Mouse (Mus musculus) hindbrain, embryonic 14.5 days (tissue): ENCODE measurements around the gene Rnase2b. TPM values are rescaled to one million over a fixed set of nuclear protein-coding genes. Genes with fewer than 3 reads are reported as not detected.
"Not testable (repeated sequence)": the region's sequence is repeated elsewhere in the genome, so short reads cannot be mapped to it uniquely, and the experiment has no call there.

Source experiments
- ATAC-seq: fragments of 200-750 bp; cut with Nextera tagmentation; 2 replicates; pipeline ENCODE4 v1.8.0; 2017; ENCODE audit warnings: moderate number of reproducible peaks, mild to moderate bottlenecking, moderate TSS enrichment, moderate library complexity; ENCODE audit not compliant: low FRiP score
- DNase-seq: peaks from one replicate; pipeline ENCODE4 v3.0.0-alpha.2; 2015; ENCODE audit warnings: low spot score
- H3K27ac ChIP-seq: fragments of 300-500 bp; sonication (generic); 2 replicates; pipeline ENCODE4 v1.5.1; 2014; ENCODE audit warnings: mild to moderate bottlenecking, moderate library complexity
- H3K27me3 ChIP-seq: fragments of 300-500 bp; sonication (generic); 2 replicates; pipeline ENCODE4 v1.6.1; 2014; ENCODE audit warnings: mild to moderate bottlenecking, low read length, mixed read lengths; ENCODE audit not compliant: control insufficient read depth, insufficient read depth
- H3K36me3 ChIP-seq: fragments of 300-500 bp; sonication (generic); replicated peaks from 2 replicates; pipeline ENCODE4 v1.6.1; 2014; ENCODE audit not compliant: control insufficient read depth, insufficient read depth
- H3K4me1 ChIP-seq: fragments of 300-500 bp; sonication (generic); replicated peaks from 2 replicates; pipeline ENCODE4 v1.6.1; 2014; ENCODE audit warnings: antibody characterized with exemption, low read length, mixed read lengths; ENCODE audit not compliant: control insufficient read depth, insufficient read depth
- H3K4me2 ChIP-seq: fragments of 300-500 bp; sonication (generic); replicated peaks from 2 replicates; pipeline ENCODE4 v1.6.1; 2014; ENCODE audit warnings: mild to moderate bottlenecking, moderate library complexity
- H3K4me3 ChIP-seq: fragments of 300-500 bp; sonication (generic); replicated peaks from 2 replicates; pipeline ENCODE4 v1.5.1; 2014; ENCODE audit warnings: mild to moderate bottlenecking, low read length
- H3K9ac ChIP-seq: fragments of 300-500 bp; sonication (generic); 2 replicates; pipeline ENCODE4 v1.6.1; 2014
- H3K9me3 ChIP-seq: fragments of 300-500 bp; sonication (generic); 2 replicates; pipeline ENCODE4 v1.6.1; 2016; ENCODE audit warnings: low read length; ENCODE audit not compliant: control insufficient read depth
- WGBS: fragments of 180-500 bp; shearing (Covaris S2); extraction: QIAGEN DNeasy Blood & Tissue Kit; methylation state at CpG from one replicate; pipeline ENCODE4 v1.1.7; 2014; 5-methylcytosine and 5-hydroxymethylcytosine counted together
- polyA plus RNA-seq: library from polyadenylated mRNA; unstranded; fragments of >200 nt; fragmentation: Nextera tagmentation; extraction: Ambion mirVana; gene quantifications from 2 replicates; pipeline ENCODE4 v1.2.1, GENCODE M21; 2014

Rnase2b gene
- polyA plus RNA-seq: not detected in 2 replicates

- not testable (repeated sequence) for H3K27ac ChIP-seq
These were observed at the start of gene Rnase2b for GRCm38 (mm10) chr14:51161976-51162375. Gene Rnase2b, plus strand, starts transcription at chr14:51162260.

GRCm38 (mm10) chr14:51113476-51113875, 48.6 kb upstream of the Rnase2b start:
- Histone ChIP-seq H3K4me2 (peak overlapping the region; percentile 12; the same call in 1 of the 2 replicates), H3K9ac (no peak overlapping the region), H3K4me3 (no peak overlapping the region), H3K36me3 (no peaks in the 10 kb centered on the region), H3K4me1 (no peaks in the 10 kb centered on the region), H3K27ac (no peak overlapping the region), H3K27me3 (no peaks in the 10 kb centered on the region), H3K9me3 (no peaks in the 10 kb centered on the region)
- DNase-seq (no peak), ATAC-seq (no peak)
- 29% methylated on average over 9 of the region's 9 CpGs for WGBS

More at GRCm38 (mm10) chr14:51161976-51162375, at the start of gene Rnase2b:
- not testable (repeated sequence) for H3K9me3 ChIP-seq, ATAC-seq, H3K36me3 ChIP-seq, H3K27me3 ChIP-seq, H3K4me1 ChIP-seq, DNase-seq, H3K9ac ChIP-seq, H3K4me2 ChIP-seq, H3K4me3 ChIP-seq
- WGBS: 91% methylated on average over 3 of the region's 3 CpGs

GRCm38 (mm10) chr14:51113916-51114560, 48.0 kb upstream of the Rnase2b start, which contains the start of gene Eddm3b:
Gene Eddm3b, plus strand, starts transcription at chr14:51114426.
- no peak for DNase-seq
- no peak within 1 kb of the TSS for H3K9ac ChIP-seq
- no peaks in the 10 kb centered on the region for H3K9me3 ChIP-seq
- no peak within 1 kb of the TSS for H3K27ac ChIP-seq
- H3K36me3 ChIP-seq: no peaks in the 10 kb centered on the region
- no peak for ATAC-seq
- H3K27me3 ChIP-seq: no peaks in the 10 kb centered on the region
- no peak within 1 kb of the TSS for H3K4me3 ChIP-seq
- H3K4me2 ChIP-seq: peak within 1 kb of the TSS; percentile 12; the same call in 1 of the 2 replicates
- no peaks in the 10 kb centered on the region for H3K4me1 ChIP-seq
- WGBS: 50% methylated on average over 12 of the region's 12 CpGs

GRCm38 (mm10) chr14:51125684-51126083, 36.4 kb upstream of the Rnase2b start:
- H3K36me3 ChIP-seq: no peaks in the 10 kb centered on the region
- H3K4me2 ChIP-seq: no peak overlapping the region
- DNase-seq (no peak), ATAC-seq (no peak)
- no peaks in the 10 kb centered on the region for H3K27me3 ChIP-seq
- H3K4me1 ChIP-seq: no peaks in the 10 kb centered on the region
- H3K27ac ChIP-seq: no peak overlapping the region
- WGBS: 88% methylated on average over 6 of the region's 6 CpGs
- 0 out of 2 replicates have a peak, but pooled peaks cover 5% of the 10 kb centered on the region for H3K9me3 ChIP-seq
- no peak overlapping the region for H3K9ac ChIP-seq
- no peak overlapping the region for H3K4me3 ChIP-seq

GRCm38 (mm10) chr14:51127648-51128258, 34.3 kb upstream of the Rnase2b start:
- Histone ChIP-seq H3K27ac (no peak overlapping the region), H3K27me3 (no peaks in the 10 kb centered on the region), H3K4me1 (no peaks in the 10 kb centered on the region), H3K36me3 (no peaks in the 10 kb centered on the region), H3K4me3 (no peak overlapping the region), H3K9ac (no peak overlapping the region), H3K9me3 (0 out of 2 replicates have a peak, but pooled peaks cover 5% of the 10 kb centered on the region), H3K4me2 (no peak overlapping the region)
- 88% methylated on average over 2 of the region's 2 CpGs for WGBS
- ATAC-seq (0 out of 2 replicates have a peak, but pooled peaks have one; percentile 21), DNase-seq (no peak)

GRCm38 (mm10) chr14:51128775-51129623, 33.1 kb upstream of the Rnase2b start:
- ATAC-seq: no peak
- no peak overlapping the region for H3K4me3 ChIP-seq
- WGBS: 87% methylated on average over 9 of the region's 9 CpGs
- 0 out of 2 replicates have a peak, but pooled peaks cover 5% of the 10 kb centered on the region for H3K9me3 ChIP-seq
- no peaks in the 10 kb centered on the region for H3K4me1 ChIP-seq
- DNase-seq: no peak
- H3K27me3 ChIP-seq: no peaks in the 10 kb centered on the region
- no peak overlapping the region for H3K27ac ChIP-seq
- no peaks in the 10 kb centered on the region for H3K36me3 ChIP-seq
- no peak overlapping the region for H3K9ac ChIP-seq
- no peak overlapping the region for H3K4me2 ChIP-seq

GRCm38 (mm10) chr14:51129624-51129975, 32.5 kb upstream of the Rnase2b start:
- Histone ChIP-seq H3K4me1 (no peaks in the 10 kb centered on the region), H3K9me3 (0 out of 2 replicates have a peak, but pooled peaks cover 5% of the 10 kb centered on the region), H3K27me3 (no peaks in the 10 kb centered on the region), H3K4me3 (no peak overlapping the region), H3K36me3 (no peaks in the 10 kb centered on the region), H3K4me2 (no peak overlapping the region), H3K9ac (no peak overlapping the region), H3K27ac (no peak overlapping the region)
- ATAC-seq (no peak), DNase-seq (no peak)
- 82% methylated on average over 4 of the region's 4 CpGs for WGBS

- H3K4me2 ChIP-seq: no peak overlapping the region
These were observed 31.6 kb upstream of the Rnase2b start for GRCm38 (mm10) chr14:51130315-51130940.

More at GRCm38 (mm10) chr14:51130315-51130940, 31.6 kb upstream of the Rnase2b start:
- WGBS: 92% methylated on average over 9 of the region's 9 CpGs
- H3K4me3 ChIP-seq: no peak overlapping the region
- no peaks in the 10 kb centered on the region for H3K36me3 ChIP-seq
- no peak overlapping the region for H3K9ac ChIP-seq
- ATAC-seq: no peak
- no peak overlapping the region for H3K27ac ChIP-seq
- no peaks in the 10 kb centered on the region for H3K27me3 ChIP-seq
- H3K9me3 ChIP-seq: 0 out of 2 replicates have a peak, but pooled peaks cover 5% of the 10 kb centered on the region
- no peak for DNase-seq
- H3K4me1 ChIP-seq: no peaks in the 10 kb centered on the region
